Mouse (Mus musculus): Measurements from ENCODE around the gene Tenm2. TPM values are rescaled to one million over a fixed set of nuclear protein-coding genes. Genes with fewer than 3 reads are reported as not detected.

Tenm2 gene
- polyA plus RNA-seq, 1 experiment from 2014 or later = 0.03 TPM

- H3K9me3 ChIP-seq (replicated peaks) = no peaks in the 10 kb centered on the region
- H3K27ac ChIP-seq (replicated peaks) = no peak overlapping the region
- peak overlapping the region; percentile 52 for H3K4me2 ChIP-seq
- H3K4me1 ChIP-seq (replicated peaks) = peaks cover 3% of the 10 kb centered on the region; the same call in 1 of the 2 replicates
- peaks cover 49% of the 10 kb centered on the region for H3K27me3 ChIP-seq
- ATAC-seq (ENCODE audit: insufficient read depth) = peak; percentile 43
- under 1% methylated on average over 46 of the region's 66 CpGs for WGBS (ENCODE audit: insufficient replicate concordance)
- H3K9ac ChIP-seq = no peak overlapping the region; the same call in 1 of the 2 replicates
- no peaks in the 10 kb centered on the region for H3K36me3 ChIP-seq (replicated peaks)
- peak overlapping the region; percentile 53 for H3K4me3 ChIP-seq (replicated peaks)
Measured at GRCm38 (mm10) chr11:35979733-35980410, 1255.9 kb downstream of the Tenm2 start.

GRCm38 (mm10) chr11:35979266-35979732, 1256.5 kb downstream of the Tenm2 start:
- no peaks in the 10 kb centered on the region for H3K9me3 ChIP-seq (replicated peaks)
- no peak for ATAC-seq (ENCODE audit: insufficient read depth)
- H3K27ac ChIP-seq (replicated peaks) = no peak overlapping the region
- peaks cover 3% of the 10 kb centered on the region; the same call in 1 of the 2 replicates for H3K4me1 ChIP-seq (replicated peaks)
- H3K36me3 ChIP-seq (replicated peaks) = no peaks in the 10 kb centered on the region
- 4% methylated on average over 12 of the region's 12 CpGs for WGBS (ENCODE audit: insufficient replicate concordance)
- H3K27me3 ChIP-seq = peaks cover 49% of the 10 kb centered on the region
- H3K4me2 ChIP-seq = peak overlapping the region; percentile 52
- no peak overlapping the region for H3K9ac ChIP-seq
- H3K4me3 ChIP-seq (replicated peaks) = peak overlapping the region; percentile 53

DNA sequence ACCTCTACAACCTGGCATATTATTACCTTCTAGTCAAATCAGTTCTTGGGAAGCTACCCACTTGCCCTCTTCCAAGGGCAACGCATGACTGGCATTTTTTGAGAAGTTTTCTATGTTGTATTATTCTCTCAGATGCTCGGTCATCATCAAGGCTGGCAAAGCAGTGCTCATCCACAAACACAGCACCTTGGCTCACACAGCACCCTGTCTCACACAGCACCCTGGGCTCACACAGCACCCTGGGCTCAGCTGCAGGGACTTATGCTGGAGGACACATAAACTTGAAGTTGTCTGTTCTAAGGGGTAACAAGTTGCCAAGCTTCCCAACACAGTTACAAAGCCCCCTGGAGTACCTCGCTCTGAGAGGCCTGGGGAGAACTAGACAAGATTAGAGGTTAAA, 1258.0 kb downstream of the Tenm2 start:
- no peaks in the 10 kb centered on the region for H3K36me3 ChIP-seq (replicated peaks)
- H3K4me3 ChIP-seq (replicated peaks) = no peak overlapping the region
- peaks cover 49% of the 10 kb centered on the region for H3K27me3 ChIP-seq
- no peak overlapping the region for H3K9ac ChIP-seq
- no peak for ATAC-seq (ENCODE audit: insufficient read depth)
- H3K9me3 ChIP-seq (replicated peaks) = no peaks in the 10 kb centered on the region
- peaks cover 3% of the 10 kb centered on the region; the same call in 1 of the 2 replicates for H3K4me1 ChIP-seq (replicated peaks)
- no peak overlapping the region for H3K27ac ChIP-seq (replicated peaks)
- no peak overlapping the region for H3K4me2 ChIP-seq
- 56% methylated on average over 3 of the region's 3 CpGs for WGBS (ENCODE audit: insufficient replicate concordance)

DNA sequence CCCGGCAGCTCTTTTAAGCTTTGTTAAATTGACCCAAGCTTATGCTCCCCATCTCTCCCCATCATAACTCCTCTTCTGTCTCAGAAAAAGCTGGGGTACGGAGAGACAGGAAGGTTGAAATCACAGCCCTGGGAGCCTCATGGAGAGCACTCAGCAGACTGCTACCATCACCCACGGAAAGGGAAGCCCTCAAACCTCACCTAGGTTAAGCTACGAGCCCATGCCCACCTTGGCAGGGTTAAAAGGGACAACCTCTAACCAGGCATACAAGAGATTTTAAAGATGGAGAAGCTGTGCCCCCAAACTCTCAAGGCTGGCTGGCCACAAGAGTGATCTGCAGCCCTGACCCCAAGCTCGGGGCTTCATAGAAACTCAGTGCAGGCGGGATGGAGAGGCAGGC, 1258.7 kb downstream of the Tenm2 start:
- Histone ChIP-seq H3K9ac (no peak overlapping the region), H3K4me2 (no peak overlapping the region), H3K4me3 (replicated peaks) (no peak overlapping the region), H3K27ac (replicated peaks) (no peak overlapping the region), H3K36me3 (replicated peaks) (no peaks in the 10 kb centered on the region), H3K4me1 (replicated peaks) (peaks cover 3% of the 10 kb centered on the region; the same call in 1 of the 2 replicates), H3K27me3 (peaks cover 48% of the 10 kb centered on the region), H3K9me3 (replicated peaks) (no peaks in the 10 kb centered on the region)
- no peak for ATAC-seq (ENCODE audit: insufficient read depth)
- WGBS (ENCODE audit: insufficient replicate concordance) = 47% methylated on average over 6 of the region's 6 CpGs

- Histone ChIP-seq H3K9me3 (replicated peaks) (no peaks in the 10 kb centered on the region), H3K4me1 (replicated peaks) (peaks cover 3% of the 10 kb centered on the region; the same call in 1 of the 2 replicates), H3K9ac (no peak overlapping the region), H3K36me3 (replicated peaks) (no peaks in the 10 kb centered on the region), H3K27ac (replicated peaks) (no peak overlapping the region), H3K4me2 (no peak overlapping the region), H3K4me3 (replicated peaks) (no peak overlapping the region), H3K27me3 (peaks cover 42% of the 10 kb centered on the region)
- no peak for ATAC-seq (ENCODE audit: insufficient read depth)
- WGBS (ENCODE audit: insufficient replicate concordance) = 63% methylated on average over 6 of the region's 6 CpGs
Measured at GRCm38 (mm10) chr11:35976482-35976881, 1259.3 kb downstream of the Tenm2 start.

DNA sequence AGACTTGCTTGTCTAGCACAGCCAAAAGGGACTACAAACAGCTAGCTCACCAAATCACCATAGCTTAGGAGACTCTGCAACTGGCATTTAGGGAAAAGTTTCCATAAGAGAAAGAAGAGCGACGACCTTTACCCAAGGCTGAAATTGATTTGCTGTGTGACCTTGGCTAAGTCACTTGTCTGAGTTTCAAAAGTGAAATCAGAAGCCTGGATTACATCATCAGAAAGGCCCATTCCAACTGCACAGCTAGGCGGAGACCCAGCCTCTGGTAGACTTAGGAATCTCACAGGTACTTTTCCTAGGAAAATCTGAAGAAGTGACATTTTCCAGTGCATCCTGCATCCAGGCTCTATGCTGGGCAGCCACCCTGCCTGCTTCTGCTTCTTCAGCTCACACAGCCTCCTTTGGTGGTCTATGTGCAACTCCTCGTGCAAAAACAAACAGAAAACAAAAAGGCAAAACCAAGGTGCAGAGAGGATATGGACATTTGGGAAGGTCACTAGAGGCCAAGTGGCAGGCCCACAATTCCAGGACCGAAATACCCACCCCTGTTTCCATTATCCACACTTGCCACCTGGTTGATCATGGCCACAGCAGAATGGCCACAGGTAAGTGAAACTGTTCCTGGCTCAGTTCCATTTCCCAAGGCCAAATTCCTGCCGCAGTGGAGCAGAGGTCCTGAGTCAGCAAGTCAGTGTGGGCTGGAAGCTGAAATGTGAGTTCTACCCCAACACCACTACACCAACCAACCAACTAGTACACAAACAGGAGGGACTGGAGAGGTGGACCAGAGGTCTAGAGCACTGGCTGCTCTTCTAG, 1260.9 kb downstream of the Tenm2 start:
- Histone ChIP-seq H3K4me1 (replicated peaks) (peaks cover 3% of the 10 kb centered on the region; the same call in 1 of the 2 replicates), H3K4me2 (no peak overlapping the region), H3K4me3 (replicated peaks) (no peak overlapping the region), H3K27ac (replicated peaks) (0 out of 2 replicates have a peak overlapping the region, but pooled peaks have one; percentile 33), H3K9ac (no peak overlapping the region), H3K9me3 (replicated peaks) (no peaks in the 10 kb centered on the region), H3K27me3 (peaks cover 27% of the 10 kb centered on the region), H3K36me3 (replicated peaks) (no peaks in the 10 kb centered on the region)
- ATAC-seq (ENCODE audit: insufficient read depth) = 0 out of 2 replicates have a peak, but pooled peaks have one; percentile 14
- WGBS (ENCODE audit: insufficient replicate concordance) = 56% methylated on average over 6 of the region's 6 CpGs

DNA sequence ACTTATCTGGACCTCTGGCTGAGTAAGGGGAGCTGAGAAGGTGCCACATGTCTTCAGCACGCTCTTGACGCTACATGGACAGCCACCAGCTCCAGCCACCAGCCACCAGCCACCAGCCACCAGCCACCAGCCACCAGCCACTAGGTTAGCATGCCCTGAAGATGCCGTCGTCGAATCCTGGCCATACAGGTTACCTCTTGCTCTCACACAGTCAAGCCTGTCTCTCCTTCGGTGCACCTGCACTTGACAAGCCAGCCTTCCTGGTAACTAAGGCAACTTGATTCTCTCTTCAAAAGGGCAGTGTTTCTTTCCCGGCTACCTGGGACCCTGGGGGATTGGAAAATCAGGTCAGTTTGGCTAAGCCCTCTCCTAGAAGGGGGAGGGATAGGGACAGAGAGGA, 1262.6 kb downstream of the Tenm2 start:
- 38% methylated on average over 7 of the region's 7 CpGs for WGBS (ENCODE audit: insufficient replicate concordance)
- ATAC-seq (ENCODE audit: insufficient read depth) = no peak
- H3K9me3 ChIP-seq (replicated peaks) = no peaks in the 10 kb centered on the region
- no peak overlapping the region for H3K27ac ChIP-seq (replicated peaks)
- peaks cover 3% of the 10 kb centered on the region; the same call in 1 of the 2 replicates for H3K4me1 ChIP-seq (replicated peaks)
- H3K4me2 ChIP-seq = no peak overlapping the region
- peaks cover 10% of the 10 kb centered on the region for H3K27me3 ChIP-seq
- H3K9ac ChIP-seq = no peak overlapping the region
- no peaks in the 10 kb centered on the region for H3K36me3 ChIP-seq (replicated peaks)
- H3K4me3 ChIP-seq (replicated peaks) = no peak overlapping the region

DNA sequence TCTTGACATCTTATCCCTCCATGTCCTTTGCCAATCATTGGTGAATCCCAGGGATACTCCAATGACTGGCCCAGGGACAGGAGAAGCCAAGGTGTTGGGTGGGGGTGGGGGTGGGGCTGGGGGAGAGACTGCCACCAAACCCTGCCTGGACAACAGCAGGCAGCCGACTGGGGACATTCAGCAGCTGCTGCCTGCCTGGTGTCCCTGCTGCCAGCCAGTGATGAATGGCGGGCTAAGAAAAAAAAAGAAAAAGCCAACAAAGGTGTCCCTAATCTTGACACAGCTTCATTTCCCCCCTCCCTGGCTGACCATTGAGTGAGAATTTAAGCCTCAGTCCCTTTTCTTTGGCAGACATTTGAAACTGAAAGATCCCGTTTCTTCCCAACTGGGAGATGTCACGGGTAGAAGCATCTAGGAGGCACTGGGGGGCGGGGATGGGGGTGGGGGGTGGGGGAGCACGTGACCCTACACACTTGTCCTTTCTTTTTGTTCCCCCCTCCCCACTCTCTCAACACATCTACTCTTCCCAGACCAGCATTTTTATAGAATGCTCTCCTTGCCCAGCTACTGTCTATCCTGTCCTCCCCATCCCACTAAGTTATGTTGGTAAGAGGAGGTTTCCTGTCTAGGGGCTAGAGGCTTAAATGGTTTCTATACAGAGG, 1263.4 kb downstream of the Tenm2 start:
- no peak overlapping the region for H3K4me3 ChIP-seq (replicated peaks)
- 19% methylated on average over 6 of the region's 6 CpGs for WGBS (ENCODE audit: insufficient replicate concordance)
- no peak overlapping the region for H3K9ac ChIP-seq
- no peaks in the 10 kb centered on the region for H3K36me3 ChIP-seq (replicated peaks)
- H3K27me3 ChIP-seq = peaks cover 4% of the 10 kb centered on the region; the same call in 1 of the 2 replicates
- H3K27ac ChIP-seq (replicated peaks) = no peak overlapping the region
- H3K4me1 ChIP-seq (replicated peaks) = peaks cover 3% of the 10 kb centered on the region; the same call in 1 of the 2 replicates
- no peak overlapping the region for H3K4me2 ChIP-seq
- no peaks in the 10 kb centered on the region for H3K9me3 ChIP-seq (replicated peaks)
- no peak for ATAC-seq (ENCODE audit: insufficient read depth)

- Histone ChIP-seq H3K4me2 (no peak overlapping the region), H3K27me3 (no peaks in the 10 kb centered on the region), H3K9ac (no peak overlapping the region), H3K4me3 (replicated peaks) (no peak overlapping the region), H3K27ac (replicated peaks) (no peak overlapping the region), H3K4me1 (replicated peaks) (no peaks in the 10 kb centered on the region), H3K9me3 (replicated peaks) (no peaks in the 10 kb centered on the region), H3K36me3 (replicated peaks) (no peaks in the 10 kb centered on the region)
- ATAC-seq (ENCODE audit: insufficient read depth) = no peak
- 67% methylated on average over 19 of the region's 19 CpGs for WGBS (ENCODE audit: insufficient replicate concordance)
Measured at GRCm38 (mm10) chr11:35970806-35971705, 1264.7 kb downstream of the Tenm2 start.

- ATAC-seq (ENCODE audit: insufficient read depth) = no peak
- H3K36me3 ChIP-seq (replicated peaks) = no peaks in the 10 kb centered on the region
- H3K9ac ChIP-seq = no peak overlapping the region
- 62% methylated on average over 10 of the region's 10 CpGs for WGBS (ENCODE audit: insufficient replicate concordance)
- H3K4me1 ChIP-seq (replicated peaks) = no peaks in the 10 kb centered on the region
- H3K27me3 ChIP-seq = no peaks in the 10 kb centered on the region
- no peak overlapping the region for H3K4me2 ChIP-seq
- no peaks in the 10 kb centered on the region for H3K9me3 ChIP-seq (replicated peaks)
- no peak overlapping the region for H3K27ac ChIP-seq (replicated peaks)
- no peak overlapping the region for H3K4me3 ChIP-seq (replicated peaks)
Measured at GRCm38 (mm10) chr11:35968291-35968690, 1267.5 kb downstream of the Tenm2 start.
